Mouse (Mus musculus) left cerebral cortex, adult 9 months (tissue): ENCODE measurements around the gene Ift52.
"Not testable (repeated sequence)": the region's sequence is repeated elsewhere in the genome, so short reads cannot be mapped to it uniquely, and the experiment has no call there.

Experiments used
- DNase-seq, 2 experiments: peaks; one replicate each; pipeline ENCODE4 v3.0.0; 2022; ENCODE audit warnings: low spot score in 2 of 2

Gene Ift52

DNA sequence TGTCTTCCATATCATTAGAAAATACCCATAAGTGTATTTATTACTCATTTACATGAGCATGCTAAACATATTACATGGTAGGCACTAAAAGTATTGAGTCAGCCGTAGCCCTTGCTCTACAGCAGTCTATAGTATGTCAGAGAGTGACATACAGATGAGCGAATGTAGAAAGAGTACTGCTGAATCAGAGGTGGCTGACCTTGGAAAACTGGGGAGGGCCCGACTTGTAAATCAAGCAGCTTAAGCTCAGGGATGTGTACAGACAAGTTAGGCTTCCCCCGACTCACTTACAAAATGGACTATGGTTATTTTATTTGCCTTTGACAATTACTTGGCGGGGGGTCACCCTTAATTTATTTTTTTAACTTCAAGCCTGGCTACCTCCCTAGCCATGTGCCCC lies 14.1 kb downstream of the Ift52 start:
- DNase-seq: no peak

GRCm38 (mm10) chr2:163031757-163032156 lies 14.6 kb downstream of the Ift52 start:
- DNase-seq: no peak

- no peak for DNase-seq
These were observed 15.5 kb downstream of the Ift52 start for GRCm38 (mm10) chr2:163032622-163033021.

DNA sequence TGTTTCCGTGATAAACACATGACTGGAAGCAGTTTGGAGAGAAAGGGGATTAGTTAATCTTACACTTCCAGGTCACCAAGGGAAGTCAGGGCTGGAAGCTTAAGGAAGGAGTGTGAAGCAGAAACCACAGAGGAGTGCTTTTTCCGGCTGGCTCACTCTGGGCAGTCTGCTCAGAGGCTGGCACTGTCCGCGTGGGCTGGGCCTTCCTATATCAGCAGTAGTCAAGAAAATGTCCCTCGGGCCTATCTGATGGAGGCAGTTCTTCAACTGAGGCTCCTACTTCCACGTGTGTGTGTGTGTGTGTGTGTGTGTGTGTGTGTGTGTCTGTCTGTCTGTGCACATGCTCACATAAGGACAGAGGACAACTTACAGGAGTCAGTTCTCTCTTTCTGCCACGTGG lies 22.8 kb downstream of the Ift52 start:
- DNase-seq: no peak

DNA sequence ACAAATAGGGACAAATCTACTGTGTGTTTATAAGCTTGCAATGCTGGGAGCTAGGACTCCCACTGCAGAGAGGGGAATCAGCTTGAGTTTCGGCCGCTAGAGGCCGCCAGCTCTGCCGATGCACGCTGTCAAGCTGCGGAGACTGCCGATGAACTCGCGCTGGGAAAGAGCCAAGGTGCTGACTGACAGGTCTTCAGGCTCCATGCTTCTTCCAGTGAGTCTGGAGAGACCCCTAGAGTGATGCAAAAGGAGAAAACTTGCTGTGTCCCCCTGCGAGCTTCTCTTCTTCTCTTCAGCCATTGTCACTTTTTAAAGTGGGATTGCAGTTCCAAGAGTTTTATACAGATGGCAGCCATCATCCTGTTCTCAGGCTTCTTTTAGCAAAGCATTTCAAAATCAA lies 31.0 kb downstream of the Ift52 start:
- DNase-seq: peak in 1 of 2 experiments; percentile 61

GRCm38 (mm10) chr2:163049116-163049515 lies 32.0 kb downstream of the Ift52 start:
- DNase-seq: no peak

DNA sequence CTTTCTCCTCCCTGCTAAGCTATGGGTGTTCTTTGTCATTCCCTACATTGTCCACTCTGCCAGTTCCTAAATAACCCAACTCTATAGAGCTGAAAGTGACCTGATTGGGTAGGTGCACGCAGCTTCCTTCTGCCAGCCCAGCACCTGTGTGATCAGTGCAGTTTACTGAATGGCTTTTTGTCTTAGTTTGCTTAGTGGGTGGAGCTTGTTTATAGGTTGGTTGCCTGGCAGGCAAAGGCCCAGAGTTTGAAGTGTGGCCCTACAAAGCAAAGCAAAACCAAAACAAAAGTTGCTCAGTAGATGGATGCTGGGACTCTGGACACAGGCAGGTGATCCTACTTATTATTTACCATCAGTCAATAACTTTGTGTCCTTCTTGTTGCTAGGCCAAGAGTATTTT lies 34.5 kb downstream of the Ift52 start:
- DNase-seq: no peak

DNA sequence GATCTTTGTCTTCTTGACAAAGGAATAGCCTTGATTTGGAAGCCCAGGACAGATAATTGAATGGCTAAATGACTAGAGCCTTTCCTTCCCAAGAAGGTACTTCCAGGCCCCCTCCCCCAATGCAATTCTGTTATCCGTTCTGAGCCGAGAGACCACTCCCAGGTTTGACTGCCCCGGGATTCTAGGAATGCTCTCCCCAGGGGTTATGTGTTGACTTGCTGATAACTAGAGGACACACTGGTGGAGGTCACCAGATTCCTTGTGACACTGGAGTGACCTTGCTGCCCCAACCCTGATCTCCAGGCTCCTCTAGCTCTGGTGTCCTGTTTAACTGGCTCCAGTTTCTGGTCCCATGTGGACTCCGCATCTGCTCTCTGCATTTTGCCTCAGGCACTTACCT lies 34.9 kb downstream of the Ift52 start:
- DNase-seq: no peak

- no peak for DNase-seq
These were observed 35.7 kb downstream of the Ift52 start for GRCm38 (mm10) chr2:163052826-163053225.

DNA sequence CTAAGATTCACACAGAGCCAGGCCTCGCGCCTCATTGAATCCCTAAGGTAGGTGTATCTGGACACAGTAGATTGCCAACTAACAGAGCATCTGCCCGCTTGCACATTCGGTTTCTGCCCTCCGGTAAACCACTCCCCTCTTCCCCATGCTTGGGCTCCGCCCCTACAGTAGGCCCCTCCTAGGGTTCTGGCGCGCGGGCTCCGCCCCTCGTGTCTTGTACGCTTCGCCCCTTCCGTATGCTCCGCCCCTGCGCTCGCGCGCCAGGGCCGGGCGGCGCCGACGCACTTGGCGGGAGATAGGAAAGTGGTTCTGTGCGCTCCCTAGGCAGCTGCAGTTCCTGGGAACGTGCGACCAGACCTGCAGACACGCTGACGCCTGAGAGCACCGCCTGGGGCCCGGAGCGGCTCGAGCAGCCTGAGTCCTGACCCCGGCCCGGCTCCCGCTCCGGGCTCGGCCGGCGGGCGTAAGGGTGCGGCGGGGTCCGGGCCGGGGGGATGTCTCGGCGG lies 37.2 kb downstream of the Ift52 start, which contains the start of gene Mybl2:
Mybl2 (plus strand) TSS at position 353 of the 506 bp plus-strand sequence.
- peak; percentile 52 to 80 for DNase-seq

- no peak for DNase-seq
These were observed 37.8 kb downstream of the Ift52 start for GRCm38 (mm10) chr2:163054891-163055494.

- DNase-seq: no peak
These were observed 38.6 kb downstream of the Ift52 start for GRCm38 (mm10) chr2:163055715-163056114.

DNA sequence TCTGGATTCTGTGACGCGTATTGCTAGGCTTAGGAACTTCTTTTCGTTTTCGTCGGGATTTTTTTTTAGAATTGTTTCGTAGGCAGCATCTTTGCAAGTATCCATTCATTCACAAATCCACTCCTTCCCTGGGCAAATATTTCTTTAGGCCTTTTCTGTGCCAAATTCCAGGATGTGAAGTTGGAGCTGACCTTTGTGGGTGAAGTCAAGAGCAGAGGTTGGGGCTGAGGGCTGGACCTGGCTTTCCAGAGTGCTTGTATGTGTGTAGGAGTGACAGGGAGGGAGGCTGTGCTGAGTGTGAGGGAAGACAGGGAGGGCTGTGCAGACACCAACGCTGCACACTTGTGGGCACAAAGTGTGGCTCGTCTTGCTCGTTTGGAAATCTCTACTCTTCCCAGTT lies 39.4 kb downstream of the Ift52 start:
- no peak for DNase-seq

DNA sequence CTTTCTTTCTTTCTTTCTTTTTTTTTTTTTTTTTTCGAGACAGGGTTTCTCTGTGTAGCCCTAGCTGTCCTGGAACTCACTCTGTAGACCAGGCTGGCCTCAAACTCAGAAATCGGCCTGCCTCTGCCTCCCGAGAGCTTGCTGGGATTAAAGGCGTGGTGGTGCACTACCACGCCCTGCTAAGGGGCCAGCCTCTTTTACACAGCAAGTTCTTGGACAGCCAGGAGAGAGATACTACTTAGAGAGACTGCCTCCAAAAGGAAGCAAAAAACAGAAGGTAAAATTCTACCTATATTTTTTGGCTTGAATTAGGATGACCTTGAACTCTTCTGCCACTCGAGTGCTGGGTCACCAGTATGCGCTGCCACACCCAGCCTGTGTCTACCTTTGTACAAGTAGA lies 41.8 kb downstream of the Ift52 start:
- DNase-seq: not testable (repeated sequence)

DNA sequence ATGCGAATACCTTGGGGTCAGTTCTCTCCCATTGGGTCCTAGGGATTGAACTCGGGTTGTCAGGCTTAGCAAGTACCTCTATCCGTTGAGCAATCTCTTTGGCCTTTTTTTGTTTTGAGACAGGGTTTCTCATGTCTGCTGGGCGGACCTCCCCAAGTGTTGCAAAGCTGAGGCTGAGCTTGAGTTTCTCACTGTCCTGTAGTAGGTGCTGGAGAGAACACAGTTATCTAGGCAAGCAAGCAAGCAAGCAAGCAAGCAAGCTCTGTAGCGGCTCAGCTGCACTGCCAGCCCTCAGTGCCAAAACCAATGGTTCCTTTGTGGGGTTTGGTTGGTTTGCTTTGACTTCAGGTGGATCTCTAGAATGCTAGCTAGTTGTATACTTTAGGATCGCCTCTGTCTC lies 43.5 kb downstream of the Ift52 start:
- no peak for DNase-seq

- DNase-seq: no peak
These were observed 44.3 kb downstream of the Ift52 start for GRCm38 (mm10) chr2:163061203-163062118.

GRCm38 (mm10) chr2:163062119-163062508 lies 45.0 kb downstream of the Ift52 start:
- no peak for DNase-seq

GRCm38 (mm10) chr2:163066326-163066725 lies 49.2 kb downstream of the Ift52 start:
- DNase-seq: no peak

GRCm38 (mm10) chr2:163067233-163067632 lies 50.1 kb downstream of the Ift52 start:
- DNase-seq: no peak

DNA sequence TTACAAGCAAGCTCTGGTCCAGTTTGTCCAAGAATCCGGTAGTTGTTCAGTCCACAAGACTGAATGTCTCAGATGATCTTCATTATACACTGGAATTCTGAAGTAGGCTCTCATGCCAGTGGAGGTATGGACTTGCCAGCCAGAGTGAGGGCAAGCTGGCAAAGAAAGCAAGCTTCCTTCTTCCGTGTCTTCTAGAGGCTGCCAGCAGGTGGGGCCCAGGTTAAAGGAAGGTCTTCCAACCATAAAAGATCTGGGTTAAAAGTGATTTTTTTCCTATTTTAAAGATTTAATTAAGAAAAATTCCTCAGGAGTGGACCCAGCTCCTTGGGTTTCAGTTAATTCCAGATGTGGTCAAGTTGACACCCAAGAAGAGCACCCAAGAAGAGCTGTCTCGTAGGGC lies 53.1 kb downstream of the Ift52 start:
- no peak for DNase-seq

GRCm38 (mm10) chr2:163071590-163071989 lies 54.4 kb downstream of the Ift52 start:
- no peak for DNase-seq

DNA sequence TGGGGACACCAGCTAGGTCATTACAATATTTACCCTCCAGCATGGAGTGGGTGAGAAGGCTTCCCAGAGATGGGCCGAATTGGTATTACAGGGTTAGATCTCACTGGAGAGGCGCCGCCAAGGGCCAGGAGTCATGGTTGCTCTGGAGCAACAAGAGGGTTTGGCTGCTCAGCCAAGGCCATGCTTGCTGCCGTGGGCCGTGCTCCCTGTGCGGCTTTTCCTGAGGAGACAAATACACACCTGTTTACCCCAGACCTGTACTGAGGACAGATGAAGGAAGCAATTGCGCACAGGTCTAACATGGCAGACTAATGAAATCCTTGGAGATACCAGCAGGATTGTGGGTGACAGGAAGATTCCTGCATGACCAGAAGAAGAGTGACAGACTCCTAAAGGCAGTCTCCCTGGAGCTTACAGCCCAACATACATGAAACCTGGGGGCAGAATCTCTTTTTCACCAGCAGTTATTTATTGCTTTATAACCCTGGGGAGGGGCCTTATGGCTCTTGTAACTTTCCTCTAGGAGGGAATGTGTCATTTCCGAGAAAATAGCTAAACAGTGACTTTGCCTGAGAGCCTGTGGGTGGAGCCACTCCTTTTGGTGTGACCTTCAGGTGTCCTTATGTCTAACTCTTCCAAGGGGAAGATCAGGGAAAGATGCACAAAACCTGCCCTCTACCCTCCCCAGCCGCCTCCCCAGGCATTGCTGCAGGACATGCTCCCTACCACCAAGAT lies 56.0 kb downstream of the Ift52 start:
- DNase-seq: no peak
